Mouse (Mus musculus) liver, embryonic 15.5 days (tissue): Measurements from ENCODE around the gene Tgfb2. TPM values are rescaled to one million over a fixed set of nuclear protein-coding genes. Genes with fewer than 3 reads are reported as not detected.

ENCODE experiments used
- ATAC-seq: fragments of 200-750 bp; cut with Nextera tagmentation; 2 replicates; pipeline ENCODE4 v1.8.0; 2017; ENCODE audit warnings: moderate number of reproducible peaks, mild to moderate bottlenecking, moderate library complexity; ENCODE audit not compliant: insufficient read depth
- H3K27ac ChIP-seq: fragments of 300-500 bp; sonication (generic); replicated peaks from 2 replicates; pipeline ENCODE4 v1.5.1; 2015; ENCODE audit warnings: mild to moderate bottlenecking, inconsistent platforms
- H3K27me3 ChIP-seq: fragments of 300-500 bp; sonication (generic); 2 replicates; pipeline ENCODE4 v1.6.1; 2015; ENCODE audit warnings: mild to moderate bottlenecking, inconsistent platforms
- H3K36me3 ChIP-seq: fragments of 300-500 bp; sonication (generic); replicated peaks from 2 replicates; pipeline ENCODE4 v1.6.1; 2015; ENCODE audit warnings: moderate library complexity, mild to moderate bottlenecking, inconsistent platforms
- H3K4me1 ChIP-seq: fragments of 300-500 bp; sonication (generic); replicated peaks from 2 replicates; pipeline ENCODE4 v1.6.1; 2015; ENCODE audit warnings: inconsistent platforms
- H3K4me2 ChIP-seq: fragments of 300-500 bp; sonication (generic); 2 replicates; pipeline ENCODE4 v1.6.1; 2015; ENCODE audit warnings: moderate library complexity, mild to moderate bottlenecking, inconsistent platforms
- H3K4me3 ChIP-seq: fragments of 300-500 bp; sonication (generic); replicated peaks from 2 replicates; pipeline ENCODE4 v1.5.1; 2015; ENCODE audit warnings: mild to moderate bottlenecking, inconsistent platforms
- H3K9ac ChIP-seq: fragments of 300-500 bp; sonication (generic); 2 replicates; pipeline ENCODE4 v1.6.1; 2015; ENCODE audit warnings: moderate library complexity, mild to moderate bottlenecking, inconsistent platforms
- H3K9me3 ChIP-seq: fragments of 300-500 bp; sonication (generic); replicated peaks from 2 replicates; pipeline ENCODE4 v1.6.1; 2016; ENCODE audit warnings: inconsistent platforms
- WGBS: fragments of 180-500 bp; shearing (Covaris S2); methylation state at CpG from one replicate; pipeline ENCODE4 v1.1.7; 2015; ENCODE audit warnings: mixed read lengths; ENCODE audit not compliant: insufficient replicate concordance; 5-methylcytosine and 5-hydroxymethylcytosine counted together
- polyA plus RNA-seq: library from polyadenylated mRNA; unstranded; fragments of >200 nt; fragmentation: Nextera tagmentation; extraction: Ambion mirVana; gene quantifications from 2 replicates; pipeline ENCODE4 v1.2.1, GENCODE M21; 2015

Gene Tgfb2
- polyA plus RNA-seq, 1 experiment from 2014 or later = 1.5 TPM

DNA sequence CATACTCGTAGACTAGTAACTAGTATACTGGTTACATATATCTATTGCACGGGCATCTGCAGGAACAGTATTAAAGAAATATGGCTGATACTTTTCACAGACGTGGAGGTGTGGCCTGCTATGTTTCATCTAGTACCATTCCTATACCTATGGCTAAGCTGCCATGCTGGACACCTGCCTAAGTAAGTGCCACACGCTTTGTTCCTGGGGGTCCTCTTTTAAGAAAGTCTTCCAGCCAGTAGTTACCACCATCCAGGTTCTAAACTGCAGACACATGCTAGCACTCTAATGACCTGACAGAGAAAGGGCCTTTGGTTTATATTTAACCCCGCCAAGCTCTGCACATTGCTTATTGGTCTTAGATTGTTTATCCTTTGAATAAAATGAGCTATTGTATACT is 95.3 kb downstream of the Tgfb2 start:
- H3K9me3 ChIP-seq = no peaks in the 10 kb centered on the region
- no peak for ATAC-seq
- no peak overlapping the region for H3K4me2 ChIP-seq
- H3K36me3 ChIP-seq = no peaks in the 10 kb centered on the region
- H3K4me1 ChIP-seq = no peaks in the 10 kb centered on the region
- no peaks in the 10 kb centered on the region for H3K27me3 ChIP-seq
- 62% methylated on average over 5 of the region's 5 CpGs for WGBS
- H3K27ac ChIP-seq = no peak overlapping the region
- H3K9ac ChIP-seq = no peak overlapping the region
- H3K4me3 ChIP-seq = no peak overlapping the region

DNA sequence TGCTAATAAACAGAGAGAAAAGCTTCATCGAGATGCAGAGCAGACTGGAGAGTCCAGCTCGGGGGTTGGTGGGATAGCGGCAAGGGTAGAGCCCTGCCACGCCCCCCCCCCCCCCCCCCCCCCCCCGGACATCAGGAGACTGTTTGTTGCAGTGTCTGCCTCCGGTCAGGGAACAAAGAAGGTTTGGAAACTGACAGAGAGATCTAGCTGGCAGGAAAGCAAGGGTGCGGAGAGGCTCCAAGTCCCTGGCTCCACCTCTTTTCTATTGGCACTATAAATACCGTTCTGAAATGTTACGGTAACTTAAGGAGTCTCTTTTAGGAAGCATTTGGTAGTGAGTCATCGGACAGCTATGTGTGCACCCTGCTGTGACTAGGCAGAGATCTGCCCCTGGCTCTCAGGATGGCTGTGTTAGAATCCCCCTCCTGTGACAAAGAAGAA is 96.0 kb downstream of the Tgfb2 start:
- H3K27ac ChIP-seq = no peak overlapping the region
- no peak overlapping the region for H3K9ac ChIP-seq
- no peaks in the 10 kb centered on the region for H3K27me3 ChIP-seq
- 28% methylated on average over 8 of the region's 10 CpGs for WGBS
- H3K9me3 ChIP-seq = no peaks in the 10 kb centered on the region
- ATAC-seq = no peak
- no peak overlapping the region for H3K4me2 ChIP-seq
- no peaks in the 10 kb centered on the region for H3K4me1 ChIP-seq
- no peaks in the 10 kb centered on the region for H3K36me3 ChIP-seq
- H3K4me3 ChIP-seq = no peak overlapping the region

DNA sequence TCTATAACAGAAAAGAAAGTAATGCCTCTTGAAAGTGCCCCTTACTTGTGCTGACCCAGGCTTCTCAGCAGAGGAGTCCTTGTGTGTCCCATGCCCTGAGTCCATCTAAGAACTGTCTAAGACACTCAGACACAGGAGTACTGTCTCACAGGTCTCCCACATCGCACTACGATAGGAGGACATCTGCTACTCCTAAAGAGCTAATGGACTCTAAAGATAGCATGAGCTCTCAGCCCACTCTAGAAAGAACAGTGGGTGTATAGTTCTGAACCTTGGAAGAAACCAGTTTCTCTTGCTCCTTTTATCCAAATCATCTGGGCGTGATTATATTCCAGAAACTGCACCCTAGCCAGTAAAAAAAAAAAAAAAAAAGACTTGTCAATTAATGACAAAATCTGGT is 97.7 kb downstream of the Tgfb2 start:
- H3K4me1 ChIP-seq = no peaks in the 10 kb centered on the region
- no peak overlapping the region for H3K4me2 ChIP-seq
- H3K4me3 ChIP-seq = no peak overlapping the region
- no peak for ATAC-seq
- H3K27me3 ChIP-seq = no peaks in the 10 kb centered on the region
- H3K36me3 ChIP-seq = no peaks in the 10 kb centered on the region
- H3K27ac ChIP-seq = no peak overlapping the region
- WGBS = 65% methylated on average over 3 of the region's 3 CpGs
- no peaks in the 10 kb centered on the region for H3K9me3 ChIP-seq
- no peak overlapping the region for H3K9ac ChIP-seq

DNA sequence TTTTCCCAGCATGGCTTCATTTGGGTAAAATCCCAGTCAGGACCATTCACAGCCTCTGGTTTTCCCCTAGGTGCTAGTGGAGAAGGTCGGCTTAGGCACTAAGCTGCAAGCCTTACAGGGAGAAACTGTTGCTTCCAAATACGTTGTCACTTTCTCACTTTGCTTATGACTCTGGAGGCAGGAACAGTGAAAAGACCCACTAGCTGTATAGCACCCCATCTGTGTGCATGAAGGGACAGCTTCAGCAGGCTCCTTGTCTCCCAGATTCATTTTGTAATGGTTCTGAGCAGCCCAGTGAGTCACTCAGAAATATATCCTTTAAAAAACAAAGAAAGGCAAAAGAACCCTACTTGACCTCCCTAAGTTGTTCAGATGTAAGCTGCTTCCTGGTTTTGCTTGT is 100.2 kb downstream of the Tgfb2 start:
- no peak for ATAC-seq
- Histone ChIP-seq H3K36me3 (no peaks in the 10 kb centered on the region), H3K27me3 (no peaks in the 10 kb centered on the region), H3K9me3 (no peaks in the 10 kb centered on the region), H3K27ac (no peak overlapping the region), H3K4me2 (no peak overlapping the region), H3K9ac (no peak overlapping the region), H3K4me3 (no peak overlapping the region), H3K4me1 (no peaks in the 10 kb centered on the region)
- 50% methylated on average over 2 of the region's 2 CpGs for WGBS

DNA sequence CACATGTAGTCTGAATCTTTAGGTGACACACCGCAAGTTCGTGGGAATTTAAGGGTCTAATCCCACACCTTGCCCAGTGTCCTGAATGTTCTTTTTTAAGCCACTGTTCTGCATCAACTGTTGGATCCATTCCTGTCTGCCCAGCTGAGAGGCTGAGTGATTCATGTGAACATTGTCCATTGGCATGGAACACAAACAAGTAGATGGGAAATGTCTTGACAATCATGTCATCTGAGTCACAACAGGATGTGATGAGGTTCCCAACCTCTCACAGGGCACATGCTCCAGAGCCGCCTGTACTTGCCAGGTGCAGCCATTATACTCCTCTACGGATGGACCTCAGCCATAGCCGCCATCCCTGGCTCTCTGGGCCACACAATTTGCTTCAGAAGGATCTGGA is 101.7 kb downstream of the Tgfb2 start:
- Histone ChIP-seq H3K9me3 (no peaks in the 10 kb centered on the region), H3K27me3 (no peaks in the 10 kb centered on the region), H3K4me1 (no peaks in the 10 kb centered on the region), H3K4me3 (no peak overlapping the region), H3K9ac (no peak overlapping the region), H3K27ac (no peak overlapping the region), H3K4me2 (no peak overlapping the region), H3K36me3 (no peaks in the 10 kb centered on the region)
- ATAC-seq = no peak
- 60% methylated on average over 5 of the region's 5 CpGs for WGBS

DNA sequence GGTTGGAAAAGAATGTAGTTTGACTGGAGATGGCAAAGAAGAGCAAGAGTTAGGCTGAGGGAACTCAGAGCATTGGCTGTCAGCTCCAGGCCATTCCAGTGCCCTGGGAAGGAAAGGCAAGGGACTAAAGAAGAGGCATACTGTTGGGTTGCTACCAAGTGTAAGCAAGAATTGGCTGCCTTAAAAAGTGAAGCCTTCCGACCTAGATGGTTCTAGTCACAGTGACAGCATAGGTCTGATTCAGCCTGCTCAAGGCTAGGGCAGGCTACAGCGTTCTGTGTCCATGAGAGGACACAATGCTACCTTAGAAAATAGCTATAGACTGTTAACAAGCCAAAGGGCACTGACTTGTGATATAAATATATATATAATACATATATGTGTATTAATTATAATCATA is 117.6 kb downstream of the Tgfb2 start:
- 51% methylated on average over 2 of the region's 2 CpGs for WGBS
- H3K4me2 ChIP-seq = no peak overlapping the region
- no peak overlapping the region for H3K27ac ChIP-seq
- H3K4me1 ChIP-seq = no peaks in the 10 kb centered on the region
- H3K36me3 ChIP-seq = no peaks in the 10 kb centered on the region
- ATAC-seq = no peak
- H3K4me3 ChIP-seq = no peak overlapping the region
- no peaks in the 10 kb centered on the region for H3K27me3 ChIP-seq
- no peaks in the 10 kb centered on the region for H3K9me3 ChIP-seq
- H3K9ac ChIP-seq = no peak overlapping the region

DNA sequence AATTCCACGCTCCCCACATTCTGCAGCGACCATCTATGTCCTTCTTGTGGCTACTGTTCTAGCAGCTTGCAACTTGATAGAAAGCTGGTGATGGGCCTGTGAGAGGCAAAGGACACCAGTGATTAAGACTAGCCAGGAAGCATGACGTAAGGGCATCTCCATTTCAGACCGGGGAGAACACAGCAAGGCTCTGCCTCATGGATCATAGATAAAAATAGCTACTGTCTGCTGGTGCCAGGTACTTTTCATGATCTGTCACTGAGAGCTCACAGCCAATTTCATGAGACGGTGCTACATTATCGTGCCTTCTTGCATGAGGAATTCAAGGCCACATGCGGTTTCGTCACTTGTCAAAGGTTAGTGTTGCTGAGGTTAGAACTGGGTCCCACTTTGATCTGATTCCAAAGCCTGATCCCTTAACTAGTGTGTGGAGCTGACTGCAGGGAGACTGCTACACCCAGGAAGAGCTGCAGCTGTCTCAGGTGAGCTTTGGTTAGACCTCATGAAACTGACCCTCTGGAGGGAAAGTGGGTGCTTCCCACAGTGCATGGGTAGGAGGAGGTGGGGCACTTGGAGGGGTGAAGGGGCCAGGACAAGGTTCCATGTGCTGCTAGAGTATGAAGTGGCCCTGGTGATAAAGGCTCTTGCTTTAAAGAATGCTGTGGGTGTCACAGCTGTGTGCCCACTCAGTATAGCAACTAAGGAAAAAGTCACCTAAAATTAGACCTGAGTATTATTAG is 118.6 kb downstream of the Tgfb2 start:
- Histone ChIP-seq H3K36me3 (no peaks in the 10 kb centered on the region), H3K9me3 (no peaks in the 10 kb centered on the region), H3K27me3 (no peaks in the 10 kb centered on the region), H3K4me1 (no peaks in the 10 kb centered on the region), H3K4me3 (no peak overlapping the region), H3K4me2 (no peak overlapping the region), H3K9ac (no peak overlapping the region), H3K27ac (no peak overlapping the region)
- ATAC-seq = no peak
- 58% methylated on average over 8 of the region's 8 CpGs for whole genome bisulfite sequencing

DNA sequence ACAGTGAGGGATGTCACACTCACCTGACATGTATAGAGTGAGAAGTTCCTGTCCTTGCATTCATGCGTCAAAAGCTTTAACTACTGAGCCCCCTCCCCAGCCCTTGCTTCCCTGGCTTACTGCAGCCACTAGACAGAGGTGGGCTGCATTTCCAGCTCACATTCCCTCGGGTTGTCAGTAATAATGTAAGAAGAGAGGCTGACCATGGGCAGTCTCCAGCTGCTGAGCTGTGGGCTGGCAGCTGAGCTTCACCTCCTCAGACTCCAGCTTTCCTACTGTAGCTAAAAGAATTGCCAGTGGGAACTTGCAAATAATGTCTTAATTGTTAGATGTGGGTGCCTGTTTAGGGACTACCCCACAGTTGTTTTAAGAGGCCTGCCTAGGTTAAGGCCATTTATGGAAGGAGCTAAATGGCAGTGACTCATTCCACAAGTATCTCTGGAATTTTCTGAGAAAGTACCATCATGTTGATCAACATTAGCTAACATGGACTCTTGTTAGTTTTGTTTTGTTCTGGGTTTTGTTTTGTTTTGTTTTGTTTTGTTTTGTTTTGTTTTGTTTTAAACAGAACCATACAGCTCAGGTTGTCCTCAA is 120.1 kb downstream of the Tgfb2 start:
- Histone ChIP-seq H3K4me2 (no peak overlapping the region), H3K9me3 (no peaks in the 10 kb centered on the region), H3K9ac (no peak overlapping the region), H3K4me3 (no peak overlapping the region), H3K4me1 (no peaks in the 10 kb centered on the region), H3K27me3 (no peaks in the 10 kb centered on the region), H3K27ac (no peak overlapping the region), H3K36me3 (no peaks in the 10 kb centered on the region)
- WGBS = 51% methylated on average over 2 of the region's 2 CpGs
- ATAC-seq = no peak

DNA sequence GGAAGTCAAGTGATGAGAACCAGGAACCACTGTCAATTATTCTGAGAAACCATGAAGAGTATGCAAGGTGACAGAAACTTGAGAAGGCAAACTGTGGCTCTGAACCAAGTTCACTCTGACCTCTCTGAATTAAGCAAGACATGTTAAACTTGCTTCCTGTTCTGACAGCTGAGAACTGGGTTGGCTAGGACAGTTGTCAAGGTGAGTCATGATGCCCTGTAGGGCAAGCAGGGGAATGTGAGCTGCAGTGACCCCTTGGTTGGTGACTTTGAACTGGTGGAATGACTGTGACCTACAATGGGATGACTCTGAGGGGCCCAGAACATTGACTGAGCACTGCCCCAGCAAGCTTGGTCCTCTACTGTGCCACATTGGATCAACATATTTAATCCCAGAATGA is 121.9 kb downstream of the Tgfb2 start:
- Histone ChIP-seq H3K27me3 (no peaks in the 10 kb centered on the region), H3K9ac (no peak overlapping the region), H3K36me3 (no peaks in the 10 kb centered on the region), H3K9me3 (no peaks in the 10 kb centered on the region), H3K4me3 (no peak overlapping the region), H3K4me1 (no peaks in the 10 kb centered on the region), H3K27ac (no peak overlapping the region), H3K4me2 (no peak overlapping the region)
- no peak for ATAC-seq

DNA sequence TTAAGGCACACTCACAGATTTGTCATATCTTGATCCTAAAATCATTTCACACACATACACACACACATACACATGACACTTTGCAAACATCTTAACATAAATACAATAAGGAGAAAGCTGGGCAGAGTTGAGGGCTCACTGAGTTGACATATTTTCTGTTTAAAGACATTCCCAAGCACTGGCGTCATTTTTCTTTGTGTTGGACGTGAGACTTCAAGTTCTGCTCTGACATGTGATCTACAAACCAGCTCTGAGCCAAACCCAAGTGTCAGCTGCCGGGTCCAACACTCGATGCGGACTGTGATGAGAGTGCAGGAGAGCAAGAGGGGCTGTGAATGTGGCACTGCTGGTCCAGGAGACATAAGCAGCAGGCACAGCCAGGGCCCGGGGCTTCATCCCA is 123.7 kb downstream of the Tgfb2 start:
- Histone ChIP-seq H3K36me3 (no peaks in the 10 kb centered on the region), H3K4me3 (no peak overlapping the region), H3K9ac (no peak overlapping the region), H3K27ac (no peak overlapping the region), H3K4me1 (no peaks in the 10 kb centered on the region), H3K9me3 (no peaks in the 10 kb centered on the region), H3K4me2 (no peak overlapping the region), H3K27me3 (no peaks in the 10 kb centered on the region)
- WGBS = 65% methylated on average over 6 of the region's 6 CpGs
- ATAC-seq = no peak

DNA sequence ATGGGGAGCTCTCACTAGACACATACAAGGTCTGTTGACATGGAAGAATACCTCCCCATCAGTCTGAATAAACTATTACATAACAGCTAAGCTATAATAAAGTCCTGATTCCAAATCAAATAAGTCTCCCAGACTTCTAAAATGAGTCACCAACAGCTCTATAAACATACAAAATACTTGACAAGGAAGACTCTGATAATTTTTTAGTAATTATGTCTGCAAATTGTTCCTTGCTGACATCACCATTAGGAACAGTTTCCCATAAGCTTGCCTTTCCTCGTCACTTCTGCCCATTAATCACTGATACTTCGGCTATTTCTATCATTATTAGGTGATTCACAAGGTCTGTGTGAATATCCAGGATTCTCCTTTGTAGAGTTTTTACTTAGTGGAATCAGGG is 124.1 kb downstream of the Tgfb2 start:
- Histone ChIP-seq H3K4me2 (no peak overlapping the region), H3K4me1 (no peaks in the 10 kb centered on the region), H3K27ac (no peak overlapping the region), H3K36me3 (no peaks in the 10 kb centered on the region), H3K4me3 (no peak overlapping the region), H3K9ac (no peak overlapping the region), H3K27me3 (no peaks in the 10 kb centered on the region), H3K9me3 (no peaks in the 10 kb centered on the region)
- ATAC-seq = no peak
- 55% methylated on average over 2 of the region's 2 CpGs for WGBS

DNA sequence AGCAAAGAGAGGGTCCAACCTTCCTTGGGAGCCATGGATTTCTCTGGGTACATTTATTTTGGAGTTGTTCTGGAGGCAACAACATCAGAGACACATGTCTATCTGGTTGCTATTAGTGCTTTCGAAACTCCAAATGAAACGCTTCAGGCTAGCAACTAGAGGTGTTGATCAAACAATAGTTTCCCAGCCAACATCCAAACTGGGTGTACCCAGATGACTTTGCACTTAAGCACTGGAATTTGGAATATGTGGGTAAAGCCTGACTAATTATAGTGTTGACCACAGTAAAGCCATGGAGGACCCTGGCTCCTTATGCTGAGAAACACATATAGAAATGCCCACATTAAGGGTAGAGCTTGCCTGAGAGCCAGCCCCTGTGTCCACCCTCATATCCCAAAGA is 124.7 kb downstream of the Tgfb2 start:
- 60% methylated on average over 2 of the region's 2 CpGs for WGBS
- no peaks in the 10 kb centered on the region for H3K4me1 ChIP-seq
- H3K36me3 ChIP-seq = no peaks in the 10 kb centered on the region
- ATAC-seq = no peak
- no peak overlapping the region for H3K27ac ChIP-seq
- H3K27me3 ChIP-seq = no peaks in the 10 kb centered on the region
- no peak overlapping the region for H3K4me3 ChIP-seq
- H3K9me3 ChIP-seq = no peaks in the 10 kb centered on the region
- H3K4me2 ChIP-seq = no peak overlapping the region
- no peak overlapping the region for H3K9ac ChIP-seq
